Mouse (Mus musculus) megakaryocyte progenitor cell, adult 5-6 weeks (primary cell): ENCODE results near the gene Ltbp1. TPM values are rescaled to one million over a fixed set of nuclear protein-coding genes. Genes with fewer than 3 reads are reported as not detected.

Source experiments
- ATAC-seq: replicated peaks from 2 replicates; pipeline ENCODE4 v1.8.0; 2016; ENCODE audit warnings: mild to moderate bottlenecking, moderate TSS enrichment, inconsistent platforms; ENCODE audit not compliant: poor library complexity
- total RNA-seq, 2 experiments: library from RNA; stranded (forward) in 1 of 2; stranded (reverse) in 1 of 2; fragments of 157-497, 149-512 nt in 1 of 2; fragments of 200-1000 nt in 1 of 2; gene quantifications; 2 replicates each; pipeline versions ENCODE4 v1.2.3 to v1.2.4; 2015 to 2017

Ltbp1 gene
- total RNA-seq, 2 experiments from 2014 or later = 0.12 to 0.30 TPM

DNA sequence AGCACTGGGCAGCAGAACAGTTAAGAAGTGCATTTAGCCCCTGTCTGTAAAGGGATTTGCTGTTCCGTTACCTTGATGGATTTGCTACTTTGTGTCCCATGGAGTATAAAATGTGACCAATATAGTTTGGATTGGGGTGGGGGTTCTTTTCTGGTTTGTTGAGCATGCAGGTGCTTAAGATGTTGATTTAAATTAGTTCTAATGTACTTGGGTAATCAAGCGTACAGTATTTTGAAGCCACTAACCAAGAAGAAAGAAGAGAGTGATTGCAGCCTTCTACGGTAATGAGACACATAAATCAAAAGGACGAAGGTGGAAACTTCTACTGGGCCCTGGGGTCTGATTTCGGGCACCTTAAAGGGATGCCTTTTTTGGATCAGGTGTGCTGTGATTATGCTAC is 102.5 kb downstream of the Ltbp1 start:
- ATAC-seq = no peak

DNA sequence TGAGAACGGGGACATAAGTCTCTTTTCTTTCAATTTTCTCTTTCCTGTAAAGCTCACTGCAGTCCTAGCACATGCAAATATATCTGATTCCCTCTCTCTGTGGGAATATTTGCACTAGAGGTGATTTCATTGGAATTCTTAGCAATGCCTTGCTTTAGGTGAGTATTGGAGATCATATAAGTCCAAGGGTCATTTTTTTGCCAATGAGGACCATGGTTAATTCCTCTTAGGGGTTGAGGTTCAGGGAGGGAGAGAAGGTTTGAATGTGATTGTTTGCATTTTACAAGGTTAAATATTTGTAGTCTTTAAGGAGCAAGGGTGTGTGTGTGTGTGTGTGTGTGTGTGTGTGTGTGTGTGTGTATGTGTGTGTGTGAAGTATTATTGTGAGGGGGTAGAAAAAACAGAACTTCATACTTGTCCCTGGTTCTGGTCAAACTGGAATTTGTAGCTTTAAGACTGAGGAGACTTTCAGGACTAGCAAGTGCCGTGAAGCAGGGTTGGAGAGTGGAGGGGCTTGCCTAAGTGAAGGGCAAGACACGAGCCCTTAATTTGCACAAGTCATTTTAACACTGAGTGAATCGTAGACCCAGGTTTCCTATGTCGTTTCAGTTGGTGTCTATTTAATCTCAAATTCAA is 103.8 kb downstream of the Ltbp1 start:
- no peak for ATAC-seq

DNA sequence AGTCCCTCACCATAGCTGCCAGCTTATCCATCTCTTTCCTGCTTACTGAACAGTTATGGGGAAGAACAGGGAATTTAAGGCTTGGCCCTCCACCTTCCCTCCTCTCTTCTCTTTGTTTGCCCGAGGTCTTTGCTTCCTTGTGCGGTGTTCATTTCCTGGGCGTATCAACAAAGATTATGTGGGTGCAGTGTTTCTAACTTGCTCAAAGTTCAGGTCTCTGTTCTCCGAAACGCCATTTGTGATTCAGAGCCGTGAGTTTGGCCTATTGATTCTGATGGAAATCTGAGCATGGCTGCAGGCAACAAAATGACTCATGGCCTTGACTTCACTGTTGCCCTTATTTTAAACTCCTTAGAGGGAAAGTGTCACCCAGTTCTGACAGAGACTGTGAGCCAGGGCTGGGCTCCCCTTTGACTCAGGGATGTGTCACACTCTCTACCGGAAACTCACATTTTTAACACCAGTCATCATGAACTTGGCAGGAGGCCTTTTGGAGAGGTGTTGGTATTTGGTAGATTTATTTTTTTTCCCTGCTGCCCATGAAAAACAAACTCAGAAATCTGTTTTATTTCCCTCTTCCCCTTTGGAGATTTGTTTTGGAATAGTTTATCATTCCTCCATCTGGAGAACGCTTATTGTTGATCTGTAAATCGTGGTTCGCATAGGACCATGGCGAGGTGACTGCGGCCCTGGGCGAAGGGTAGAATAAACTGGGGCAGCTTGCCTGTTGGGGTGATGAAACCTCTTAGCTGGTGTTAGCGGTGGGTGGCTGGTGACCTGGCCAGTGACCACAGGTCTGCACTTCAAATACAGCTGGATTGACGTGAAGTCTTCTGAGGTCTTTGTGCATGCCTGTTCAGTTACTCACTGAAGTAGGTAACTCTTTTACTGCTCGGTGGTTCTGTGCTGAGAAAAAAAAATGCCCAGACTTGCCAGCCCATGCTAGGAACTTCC is 105.2 kb downstream of the Ltbp1 start:
- ATAC-seq = no peak

DNA sequence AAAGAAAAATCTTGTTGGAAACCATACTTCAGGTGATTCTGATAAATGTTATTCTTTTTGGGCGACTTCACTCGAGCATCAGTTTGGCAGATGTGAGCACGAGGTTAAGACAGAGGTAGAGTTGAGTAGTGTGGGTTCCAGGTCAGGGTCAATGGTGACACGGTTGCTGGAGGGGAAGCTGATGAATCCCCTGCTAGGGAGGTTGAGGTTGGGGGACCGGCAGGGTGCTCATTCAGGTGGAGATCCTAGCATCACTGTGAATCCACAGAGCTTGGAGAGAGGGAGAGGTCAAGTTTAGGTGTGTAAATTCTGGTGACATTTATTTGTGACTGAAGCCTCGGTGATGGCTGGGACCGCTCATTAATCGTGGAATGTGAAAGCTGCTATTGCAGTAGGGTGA is 110.2 kb downstream of the Ltbp1 start:
- no peak for ATAC-seq

DNA sequence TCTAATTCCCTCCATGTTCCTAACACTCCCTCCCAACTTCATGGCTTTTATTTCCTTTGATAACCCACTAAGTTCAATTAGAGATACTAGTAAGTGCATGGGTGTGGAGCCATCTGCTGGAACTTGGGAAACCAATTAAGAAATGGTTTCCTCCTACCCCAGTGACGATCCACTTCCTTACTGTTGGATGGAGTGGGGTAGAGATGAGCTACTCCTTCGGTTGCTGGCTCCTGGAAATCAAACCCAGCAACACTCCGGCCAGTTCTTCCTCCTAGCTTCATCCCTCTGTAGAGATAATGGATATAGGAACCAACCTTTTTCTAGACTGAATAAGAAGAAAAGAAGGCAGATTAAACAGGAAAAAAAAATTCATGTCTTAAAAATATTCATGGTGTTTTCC is 113.5 kb downstream of the Ltbp1 start:
- ATAC-seq = peak; percentile 42

DNA sequence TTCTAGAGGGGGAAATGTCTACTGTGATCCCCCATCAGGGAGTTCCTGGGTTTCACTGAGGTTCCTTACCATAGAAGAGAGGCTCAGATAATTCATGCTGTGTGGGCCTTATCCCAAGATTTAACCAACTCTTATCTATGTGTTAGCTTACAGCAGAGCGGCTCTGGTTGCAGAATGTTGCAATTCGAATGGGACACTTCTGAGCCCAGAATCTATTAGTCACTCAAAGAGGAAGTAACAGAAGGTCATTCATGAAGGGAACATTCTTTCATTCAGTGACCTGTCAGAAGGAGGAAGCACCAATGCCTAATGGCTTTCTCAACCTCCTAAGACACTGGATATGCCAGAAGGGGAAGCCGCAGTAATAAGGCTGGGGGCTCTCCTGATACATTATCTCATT is 114.1 kb downstream of the Ltbp1 start:
- ATAC-seq = peak; percentile 92

DNA sequence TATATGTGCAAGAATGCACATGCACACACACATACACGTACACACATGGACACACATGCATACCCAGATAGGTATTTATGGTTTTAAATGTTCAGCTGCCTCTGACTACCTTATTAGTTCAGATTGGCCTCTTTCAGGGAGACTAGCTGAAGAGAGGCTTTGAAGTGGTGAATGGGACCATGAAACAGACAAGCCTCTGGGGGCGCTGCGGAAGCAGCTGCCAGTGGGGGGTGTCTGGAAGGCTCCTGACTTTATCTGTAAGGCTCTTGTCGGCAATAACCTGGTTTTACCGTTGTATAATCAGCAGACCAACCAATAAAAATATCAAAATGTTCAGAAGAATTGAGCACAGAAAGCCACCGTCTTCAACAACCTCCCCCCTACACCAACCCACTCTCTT is 114.7 kb downstream of the Ltbp1 start:
- ATAC-seq = peak; percentile 10

DNA sequence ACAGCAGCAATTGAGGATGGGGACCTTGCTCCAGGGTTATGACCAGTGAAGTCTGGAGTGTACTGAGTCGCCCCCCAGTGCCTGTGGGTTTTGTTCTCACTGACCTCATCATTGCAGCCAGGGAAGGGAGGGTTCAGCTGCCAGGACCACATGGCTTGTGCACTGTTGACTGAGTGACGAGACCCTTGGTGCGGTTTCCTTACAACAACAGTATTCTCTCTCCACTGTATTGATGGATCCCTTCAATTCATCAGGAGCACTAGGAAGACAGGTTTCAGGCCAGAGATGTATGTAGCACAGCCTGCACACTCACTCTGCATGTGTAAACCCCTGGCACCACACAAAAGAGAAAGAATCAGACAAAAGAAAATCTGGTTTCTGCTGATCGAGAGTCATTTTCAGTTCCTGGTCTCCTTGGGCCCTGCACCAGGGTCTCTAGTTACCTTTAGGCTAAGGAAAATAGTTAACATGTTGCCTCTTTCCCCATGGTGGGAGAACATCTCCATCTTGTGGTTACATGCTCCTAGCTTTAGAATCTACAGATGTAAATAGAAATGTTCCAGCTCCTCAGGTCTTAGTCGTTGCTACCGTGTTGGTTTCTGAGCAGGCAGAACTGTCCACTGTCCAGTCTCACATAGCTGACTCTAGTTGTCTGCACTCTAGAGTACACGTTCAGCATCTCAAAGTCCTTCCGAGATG is 117.4 kb downstream of the Ltbp1 start:
- no peak for ATAC-seq

DNA sequence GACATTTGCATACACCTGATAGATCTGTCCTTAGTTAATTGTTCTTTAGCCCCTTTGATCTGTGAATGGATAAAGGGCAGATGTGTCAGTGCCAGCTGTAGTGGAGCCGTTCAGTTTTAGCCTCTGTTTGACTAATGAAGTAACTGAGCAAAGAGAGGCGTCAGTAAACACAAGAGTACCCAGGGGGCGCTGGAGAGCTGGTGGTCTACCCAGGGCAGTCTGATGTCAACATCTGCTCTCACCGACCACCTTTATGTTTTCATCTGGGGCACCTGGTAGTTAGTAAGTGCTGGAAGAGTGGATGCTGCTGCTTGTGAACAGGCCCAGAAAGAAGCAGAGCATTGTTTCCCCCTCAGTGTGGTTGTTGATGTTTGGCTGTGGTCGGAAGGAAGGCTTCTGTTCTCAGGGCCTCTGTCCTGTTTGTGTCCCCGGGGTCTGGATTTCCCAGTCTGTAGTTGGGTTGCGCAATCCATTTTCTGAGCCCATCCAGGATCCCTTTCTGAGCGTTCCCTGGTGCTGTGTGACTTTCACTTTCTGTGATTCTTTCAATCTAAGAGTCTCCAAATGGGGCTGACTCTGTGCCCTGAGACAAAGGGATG is 123.1 kb downstream of the Ltbp1 start:
- peak; percentile 84 for ATAC-seq

DNA sequence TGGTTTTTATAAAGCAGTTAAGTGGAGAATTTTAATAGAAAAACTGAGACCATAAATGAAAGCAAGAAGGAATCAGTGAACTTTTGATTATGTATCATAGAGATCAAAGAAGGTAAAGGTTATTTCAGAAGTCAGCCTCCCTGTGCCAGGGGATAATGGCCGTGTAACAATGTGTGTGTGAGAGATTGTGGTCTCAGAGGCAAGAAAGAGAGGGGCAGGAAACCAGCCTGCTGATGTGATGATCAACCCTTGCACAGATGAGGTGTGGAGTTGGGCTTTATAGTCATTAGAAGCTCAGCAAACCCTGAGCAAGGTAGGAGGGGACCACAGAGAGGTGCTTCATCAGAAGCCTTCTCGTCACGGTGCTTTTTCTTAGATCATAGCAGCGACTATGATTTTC is 128.6 kb downstream of the Ltbp1 start:
- peak; percentile 69 for ATAC-seq

DNA sequence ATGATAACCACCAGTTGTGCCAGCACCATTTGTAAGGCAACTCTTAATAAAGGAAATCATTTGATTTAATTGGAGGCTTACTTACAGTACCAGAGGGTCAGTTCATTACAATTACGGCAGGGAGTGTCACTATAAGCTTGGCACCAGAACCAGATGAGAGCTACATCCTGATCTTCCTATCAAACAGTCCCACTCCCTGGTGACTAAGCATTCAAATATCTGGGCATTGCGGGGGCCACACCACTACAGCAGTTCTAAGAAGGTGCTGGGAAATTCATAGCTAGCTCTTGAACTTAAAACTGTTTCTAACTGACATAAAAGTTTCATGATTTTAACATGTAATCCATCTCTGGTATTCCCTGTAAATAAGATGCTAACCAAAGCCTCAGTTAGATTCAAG is 134.4 kb downstream of the Ltbp1 start:
- no peak for ATAC-seq

DNA sequence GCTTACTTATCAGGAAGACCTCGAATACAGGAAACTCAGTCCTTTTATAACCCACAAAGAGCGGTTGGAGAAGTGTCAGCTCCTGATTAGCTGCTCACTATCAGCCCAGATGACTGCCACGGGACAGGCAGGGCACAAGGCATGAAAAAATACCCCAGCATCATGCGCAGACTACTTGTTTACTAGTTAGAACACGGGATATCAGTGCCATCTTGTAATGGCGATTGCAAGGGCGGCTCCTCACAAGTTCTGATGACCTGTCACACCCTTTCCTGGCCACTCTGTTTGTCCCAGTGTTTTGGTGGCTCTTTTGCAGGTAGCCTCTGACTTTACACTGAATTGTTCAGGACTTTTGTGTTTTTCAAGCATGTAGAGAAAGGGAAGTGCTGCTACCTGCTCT is 137.5 kb downstream of the Ltbp1 start:
- ATAC-seq = peak; percentile 35

DNA sequence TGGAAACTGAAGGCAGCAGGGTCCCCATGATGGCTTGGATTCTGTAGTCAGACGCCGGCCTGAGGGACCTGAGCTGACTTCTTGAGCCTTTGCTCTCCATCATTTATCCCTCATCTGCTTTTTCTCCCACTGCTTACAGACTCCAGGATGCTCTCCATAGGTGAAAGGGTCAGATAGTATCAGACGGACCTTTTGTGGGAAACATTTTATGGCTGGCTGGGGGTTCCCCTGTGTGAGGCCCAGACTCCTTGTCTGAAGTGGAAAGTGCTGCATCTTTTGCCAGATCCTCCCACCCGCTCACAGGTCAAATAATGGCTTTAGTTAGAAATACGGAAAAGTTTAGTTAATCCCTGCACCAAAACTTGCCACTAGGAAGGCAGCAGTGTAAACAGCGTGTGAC is 138.6 kb downstream of the Ltbp1 start:
- no peak for ATAC-seq

DNA sequence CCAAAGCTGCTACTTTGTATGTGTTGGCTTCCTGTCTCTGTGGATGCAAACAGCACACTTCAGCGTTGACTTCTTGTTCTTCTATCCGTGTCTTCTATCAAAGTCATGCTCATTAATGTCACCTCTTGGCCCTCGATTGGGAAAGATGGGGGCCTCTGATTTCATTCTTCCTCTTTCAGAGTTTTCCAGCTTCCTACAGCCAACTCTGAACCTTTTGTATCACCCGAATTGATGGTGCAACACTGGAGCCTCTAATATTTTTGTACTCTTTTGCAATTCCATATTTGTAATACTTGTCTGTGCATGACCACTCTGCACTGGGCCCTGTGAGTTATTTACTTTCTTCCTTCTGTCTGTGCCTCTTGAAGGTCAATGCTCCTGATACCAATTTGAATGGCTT is 141.8 kb downstream of the Ltbp1 start:
- peak; percentile 91 for ATAC-seq

DNA sequence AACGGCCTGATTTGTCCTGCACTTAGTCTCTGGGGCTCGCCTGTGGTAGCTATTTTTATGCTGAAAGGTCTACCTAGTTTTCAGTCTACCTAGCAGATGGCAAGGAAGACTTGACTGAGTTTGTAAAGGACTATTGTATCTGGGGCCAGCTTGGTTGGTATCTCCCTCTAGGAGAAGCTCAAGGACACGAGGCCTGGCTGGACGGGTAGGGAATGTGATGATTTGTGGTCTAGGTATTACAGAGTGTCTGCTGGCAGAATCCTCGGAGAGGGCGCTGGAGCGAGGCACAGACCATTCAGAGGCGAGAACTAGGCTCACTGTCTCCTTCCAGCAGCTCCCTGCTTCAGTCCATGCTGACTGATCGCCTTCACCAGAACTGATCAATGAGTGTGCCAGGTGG is 146.4 kb downstream of the Ltbp1 start:
- ATAC-seq = no peak

DNA sequence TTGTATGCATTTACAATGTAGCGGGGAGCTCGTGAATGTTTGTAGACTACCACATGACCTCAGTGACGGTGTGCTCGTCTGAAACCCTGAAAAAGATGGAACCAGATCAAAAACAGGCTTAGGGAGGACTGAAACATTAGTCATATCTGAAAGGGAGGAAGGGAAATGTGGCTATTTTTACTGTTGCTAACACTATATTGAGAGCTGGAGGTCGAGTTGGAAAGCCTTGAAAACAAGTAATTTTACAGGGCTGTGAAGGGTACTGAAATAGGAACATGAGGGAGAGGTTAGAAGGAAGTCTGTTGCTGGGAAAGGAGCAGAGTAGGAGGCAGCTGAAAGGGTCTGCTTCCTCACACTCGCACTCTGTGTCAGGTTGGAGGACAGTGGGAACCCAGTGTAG is 147.7 kb downstream of the Ltbp1 start:
- ATAC-seq = no peak

DNA sequence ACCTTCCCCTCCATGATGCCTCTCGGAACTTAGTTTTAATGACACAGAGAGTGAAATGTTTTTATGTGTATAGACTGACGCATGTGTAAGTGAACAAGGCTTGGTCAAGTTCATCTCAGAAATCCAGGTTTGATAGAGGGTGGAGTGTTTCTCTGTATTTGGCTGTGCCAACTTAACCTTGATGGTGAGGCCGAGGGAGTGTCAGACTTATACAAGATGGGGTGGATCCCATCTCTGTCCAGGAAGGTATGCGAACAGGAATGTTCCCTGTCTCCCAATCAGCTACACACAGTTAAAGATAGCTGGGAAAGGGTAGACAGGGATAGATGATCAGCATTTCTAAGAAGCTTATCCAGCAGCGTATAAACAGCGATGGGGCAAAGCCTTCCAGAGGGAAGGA is 153.0 kb downstream of the Ltbp1 start:
- ATAC-seq = no peak

DNA sequence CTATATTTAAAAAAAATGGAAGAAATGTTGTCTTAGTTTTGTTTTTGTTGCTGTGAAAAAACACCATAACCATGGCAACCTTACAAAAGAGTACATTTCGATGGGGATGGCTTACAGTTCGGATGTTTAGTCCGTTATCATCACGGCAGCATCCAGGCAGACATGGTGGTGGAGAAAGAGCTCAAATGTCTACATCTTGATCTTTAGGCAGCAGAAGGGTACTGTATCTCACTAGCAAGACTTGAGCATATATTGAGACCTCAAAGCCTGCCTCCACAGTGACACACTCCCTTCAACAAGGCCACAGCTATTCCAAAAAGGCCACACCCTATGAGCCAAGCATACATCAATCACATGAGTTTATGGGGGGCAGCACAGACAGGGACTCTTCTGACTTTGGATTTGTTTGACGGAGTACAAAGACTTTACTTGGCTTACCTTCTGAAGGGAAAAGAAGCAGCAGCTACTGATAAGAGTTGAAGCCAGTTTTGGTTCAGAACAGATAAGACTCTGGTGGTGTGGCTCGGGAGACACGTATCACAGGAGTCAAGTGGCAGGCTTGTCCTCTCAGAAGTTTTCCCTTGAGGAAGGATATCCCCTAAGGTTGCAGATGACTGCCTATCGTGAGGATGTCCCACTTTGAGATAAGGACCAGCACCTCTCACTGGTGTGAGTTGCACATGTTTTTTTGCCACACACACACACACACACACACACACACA is 153.9 kb downstream of the Ltbp1 start:
- peak; percentile 81 for ATAC-seq

DNA sequence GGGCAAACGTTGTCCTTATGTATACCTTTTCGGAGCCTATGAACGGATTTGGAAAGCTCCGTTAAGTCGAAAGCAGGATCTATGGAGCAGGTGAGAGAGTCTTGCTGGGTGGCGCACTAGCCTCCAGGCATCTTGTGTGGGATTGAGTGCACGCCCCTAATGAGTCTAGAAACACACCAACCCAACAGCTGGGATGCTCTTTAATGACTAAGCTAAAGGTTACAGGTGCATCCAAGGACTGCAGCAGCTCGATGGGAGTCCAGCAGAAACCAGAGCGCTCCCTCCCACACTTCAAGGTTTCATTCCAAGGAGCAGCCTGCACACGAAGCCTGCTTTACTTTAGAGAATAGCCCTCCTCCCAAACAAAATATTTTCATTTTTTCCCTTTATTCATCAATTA is 155.7 kb downstream of the Ltbp1 start:
- ATAC-seq = no peak

DNA sequence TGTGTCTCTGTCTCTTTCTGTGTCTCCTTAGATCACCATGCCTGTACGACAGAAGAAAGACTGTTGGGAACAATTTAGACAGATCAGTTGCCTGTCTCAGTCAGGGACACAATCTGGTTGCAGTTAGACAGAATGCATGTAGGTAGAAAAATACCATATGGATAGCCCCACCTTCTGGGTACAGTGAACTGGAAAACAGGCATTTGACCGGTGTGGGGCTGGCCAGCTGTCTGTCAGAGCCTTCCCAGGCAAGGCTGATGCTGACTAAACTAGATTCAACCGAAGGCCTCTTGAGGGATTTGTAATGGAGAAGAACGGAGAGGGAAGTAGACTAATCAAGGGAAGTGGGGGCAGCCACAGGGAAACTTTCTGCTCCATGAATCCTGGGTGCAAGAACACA is 156.6 kb downstream of the Ltbp1 start:
- no peak for ATAC-seq

DNA sequence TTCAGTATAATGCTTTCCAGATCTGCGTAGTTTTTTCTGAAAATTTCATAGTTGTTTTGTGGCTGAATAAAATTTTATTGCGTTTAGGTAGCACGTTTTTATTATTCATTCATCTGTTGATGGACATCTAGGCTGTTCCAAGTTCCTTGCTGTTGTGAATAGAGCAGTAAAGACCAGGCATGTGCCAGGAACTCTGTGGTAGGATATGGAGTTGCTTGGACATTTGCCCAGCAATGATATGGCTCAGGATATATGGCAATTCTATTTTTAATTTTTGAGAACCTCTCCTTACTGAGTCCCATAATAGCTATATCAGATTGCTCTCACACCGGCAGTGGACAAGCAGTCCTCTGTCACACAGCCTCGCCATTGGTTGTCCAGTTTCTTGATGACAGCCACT is 159.2 kb downstream of the Ltbp1 start:
- ATAC-seq = no peak
